ENCODE assay signal across 10 mouse cellular contexts in genomic region chr13:95547090-95547611, GRCm38 (mm10). TPM values are rescaled to one million over a fixed set of nuclear protein-coding genes. Genes with fewer than 3 reads are reported as not detected.
DNase-seq lines count a peak whose midpoint lies in the region; ATAC-seq lines count a peak whose summit lies in the region.
"Had no signal": no experiment of that assay in that cellular context is flagged by ENCODE, and none has a peak within 500 bp of the region (broad histone marks: within the 10 kb centered on the region; RNA-seq: fewer than 3 reads in every experiment).

No protein-coding gene starts in this region.

- 28% methylated on average over 12 of the region's 12 CpGs for WGBS in heart, embryonic 11.5 days (ENCODE audit: insufficient replicate concordance)
- WGBS in midbrain, embryonic 12.5 days: 17% methylated on average over 12 of the region's 12 CpGs

- no peak for DNase-seq in heart, adult 18-20 months
- peak; percentile 48 for DNase-seq in forelimb bud, embryonic 11.5 days (ENCODE audit: low read depth, low spot score)
- no peak for DNase-seq in frontal cortex, postnatal 36 days (ENCODE audit: low spot score in 2 of 2)
- no peak for DNase-seq in layer of hippocampus, postnatal 10 days (ENCODE audit: low spot score in 2 of 2)
- DNase-seq: kidney, adult 8-10 months had no signal

- no peaks in the 10 kb centered on the region for H3K36me3 ChIP-seq in heart, embryonic 11.5 days (ENCODE audit: control insufficient read depth, insufficient read depth, low read length)
- no peaks in the 10 kb centered on the region for H3K36me3 ChIP-seq in midbrain, embryonic 12.5 days

- ATAC-seq in heart, embryonic 11.5 days (replicated peaks; ENCODE audit: insufficient number of reproducible peaks, low FRiP score, low TSS enrichment): no peak
- peak; percentile 15; the same call in 1 of the 2 replicates for ATAC-seq in common myeloid progenitor, adult 5-6 weeks (replicated peaks; ENCODE audit: low read depth, poor library complexity, severe bottlenecking)
- peak; percentile 81 for ATAC-seq in midbrain, embryonic 12.5 days (ENCODE audit: low FRiP score, low read depth)
- no peak for ATAC-seq in erythroid progenitor cell, adult 5-6 weeks (replicated peaks; ENCODE audit: low FRiP score, poor library complexity, severe bottlenecking)

- H3K27me3 ChIP-seq in heart, embryonic 11.5 days (ENCODE audit: control insufficient read depth, insufficient read depth, low read length): no peaks in the 10 kb centered on the region
- H3K27me3 ChIP-seq in midbrain, embryonic 12.5 days: 0 out of 2 replicates have a peak, but pooled peaks cover 9% of the 10 kb centered on the region

- H3K4me2 ChIP-seq in heart, embryonic 11.5 days: 0 out of 2 replicates have a peak overlapping the region, but pooled peaks have one; percentile 4
- H3K4me2 ChIP-seq in midbrain, embryonic 12.5 days (replicated peaks): peak overlapping the region; percentile 21; the same call in 1 of the 2 replicates

- no peaks in the 10 kb centered on the region for H3K9me3 ChIP-seq in heart, embryonic 11.5 days (replicated peaks; ENCODE audit: control insufficient read depth, low read length)
- 0 out of 2 replicates have a peak, but pooled peaks cover 2% of the 10 kb centered on the region for H3K9me3 ChIP-seq in midbrain, embryonic 12.5 days

- no peak overlapping the region for H3K4me3 ChIP-seq in heart, embryonic 11.5 days (ENCODE audit: low read depth, low read length)
- no peak overlapping the region for H3K4me3 ChIP-seq in midbrain, embryonic 12.5 days

- peaks cover 5% of the 10 kb centered on the region; the same call in 1 of the 2 replicates for H3K4me1 ChIP-seq in heart, embryonic 11.5 days (ENCODE audit: control insufficient read depth, insufficient read depth, low read length)
- H3K4me1 ChIP-seq in midbrain, embryonic 12.5 days: peaks cover 26% of the 10 kb centered on the region

- no peak overlapping the region for H3K27ac ChIP-seq in heart, embryonic 11.5 days (ENCODE audit: low read depth, low read length)
- H3K27ac ChIP-seq in midbrain, embryonic 12.5 days (replicated peaks): peak overlapping the region; percentile 67
- H3K27ac ChIP-seq: liver, embryonic 14.5 days had no signal

- no peak overlapping the region for H3K9ac ChIP-seq in heart, embryonic 11.5 days (ENCODE audit: low read depth, low read length)
- no peak overlapping the region for H3K9ac ChIP-seq in midbrain, embryonic 12.5 days (replicated peaks)
- H3K9ac ChIP-seq: liver, embryonic 14.5 days had no signal

RNA-seq across cellular contexts. Expression of gene F2rl1, which starts 22.1 kb away (rescaled TPM):
- 0.20 TPM in 1 of 2 replicates, not detected in the other for polyA plus RNA-seq in heart, embryonic 11.5 days (2014; fragmentation: Nextera tagmentation; extraction: Ambion mirVana)
- under 1 TPM; 0.67 to 0.84 TPM for total RNA-seq in heart, adult 18-20 months (2021)
- 0.10 and 0.78 TPM in 2 replicates for total RNA-seq in common myeloid progenitor, adult 5-6 weeks (2017)
- 0.10 and 0.17 TPM in 2 replicates for polyA plus RNA-seq in midbrain, embryonic 12.5 days (2016; fragmentation: Nextera tagmentation; extraction: Ambion mirVana)
- total RNA-seq in layer of hippocampus, postnatal 10 days (2021): under 1 TPM; 0.16 to 0.31 TPM
- total RNA-seq in erythroid progenitor cell, adult 5-6 weeks (2015; ENCODE audit: low replicate concordance): not detected in 2 replicates
- 1.7 TPM in 1 of 2 replicates, not detected in the other for total RNA-seq in erythroid progenitor cell, adult 5-6 weeks (2017; ENCODE audit: low replicate concordance)

Comparison
In these comparisons a context has a peak if more than half of its experiments do, and no peak if none do; other contexts are left out.
1. ATAC-seq: peak in common myeloid progenitor, adult 5-6 weeks (single experiment) and midbrain, embryonic 12.5 days (single experiment); none in heart, embryonic 11.5 days (single experiment) and erythroid progenitor cell, adult 5-6 weeks (single experiment).